Mouse (Mus musculus) c-Kit-negative CD71-positive TER-119-positive erythroid progenitor cells, embryonic 14.5 days (primary cell): ENCODE measurements around the gene Zswim1.
"Not testable (repeated sequence)": the region's sequence is repeated elsewhere in the genome, so short reads cannot be mapped to it uniquely, and the experiment has no call there.

Experiments
- DNase-seq: peaks from one replicate; pipeline ENCODE4 v3.0.0-alpha.2; 2013; ENCODE audit warnings: low read depth, low spot score

Gene Zswim1

DNA sequence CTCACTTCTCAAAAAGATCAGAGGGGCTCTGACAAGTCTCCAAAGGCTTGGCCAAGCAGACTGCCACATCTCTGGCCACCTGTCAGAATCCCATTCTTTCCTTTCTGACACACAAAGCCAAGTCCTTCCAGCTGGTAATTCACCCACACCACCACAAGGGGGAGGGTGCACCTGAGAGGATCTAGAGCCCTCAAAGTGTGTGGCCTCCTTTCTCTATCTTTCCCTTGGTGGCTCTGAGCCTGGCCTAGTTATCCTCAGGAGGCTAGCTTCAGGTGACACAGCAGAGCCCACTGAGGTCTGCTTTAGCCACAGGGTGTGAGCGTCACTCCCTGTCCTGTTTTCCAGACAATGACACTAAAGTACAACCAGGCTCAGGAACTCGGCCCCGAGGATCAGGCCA is 29.2 kb upstream of the Zswim1 start:
- no peak for DNase-seq

DNA sequence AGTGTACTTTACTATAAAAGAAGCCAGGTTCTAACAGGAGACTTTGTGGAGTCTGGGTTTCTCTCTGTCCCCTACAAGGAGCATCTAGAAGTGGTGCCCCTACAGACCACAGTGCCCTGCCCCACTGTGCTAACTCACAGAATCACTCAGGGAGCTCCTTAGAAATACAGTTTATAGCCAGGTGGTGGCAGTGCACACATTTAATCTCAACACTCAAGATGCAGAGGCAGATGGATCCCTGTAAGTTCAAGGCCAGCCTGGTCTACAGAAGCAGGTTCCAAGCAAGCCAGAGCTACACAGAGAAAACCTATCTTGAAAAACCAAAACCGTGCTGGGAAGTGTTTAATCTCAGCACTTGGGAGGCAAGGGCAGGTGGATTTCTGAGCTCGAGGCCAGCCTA is 28.7 kb upstream of the Zswim1 start:
- no peak for DNase-seq

DNA sequence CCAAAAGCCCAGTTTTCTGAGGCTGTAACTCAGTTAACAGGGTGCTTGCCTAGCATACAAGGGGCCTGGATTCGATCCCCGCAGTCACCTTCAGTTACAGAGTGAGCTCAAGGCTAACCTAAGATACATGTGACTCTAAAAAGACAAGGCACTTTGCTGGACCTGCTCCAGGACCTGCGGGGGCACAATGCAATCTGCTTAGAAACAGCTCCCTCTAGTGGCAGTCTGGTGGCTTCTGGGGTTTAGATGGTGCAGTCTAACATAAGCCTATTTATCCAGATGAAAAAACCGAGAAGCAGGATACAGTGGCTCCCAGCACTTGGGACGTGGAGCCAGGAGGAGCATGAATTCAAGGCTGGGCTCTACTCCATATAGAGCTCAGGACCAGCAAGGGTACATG is 28.2 kb upstream of the Zswim1 start:
- peak; percentile 77 for DNase-seq

DNA sequence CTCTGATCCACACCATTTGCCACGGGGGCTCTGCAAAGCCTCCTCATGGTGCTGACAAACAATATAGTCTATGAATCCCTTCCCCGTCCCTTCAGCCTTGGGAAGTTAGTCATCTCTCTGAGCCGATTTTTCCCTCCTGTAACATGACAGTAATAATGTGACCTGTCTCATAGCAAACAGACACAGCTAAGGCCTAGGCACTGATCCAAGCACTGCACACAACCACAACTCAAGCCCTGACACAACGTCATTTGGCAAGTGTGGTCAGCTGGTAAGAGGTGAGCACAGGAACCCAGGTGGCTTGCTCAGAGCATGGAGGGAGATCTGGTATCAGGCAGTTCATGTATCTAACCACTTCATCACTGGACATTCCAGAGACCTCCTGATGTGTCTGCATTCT is 26.6 kb upstream of the Zswim1 start:
- DNase-seq, result no peak

DNA sequence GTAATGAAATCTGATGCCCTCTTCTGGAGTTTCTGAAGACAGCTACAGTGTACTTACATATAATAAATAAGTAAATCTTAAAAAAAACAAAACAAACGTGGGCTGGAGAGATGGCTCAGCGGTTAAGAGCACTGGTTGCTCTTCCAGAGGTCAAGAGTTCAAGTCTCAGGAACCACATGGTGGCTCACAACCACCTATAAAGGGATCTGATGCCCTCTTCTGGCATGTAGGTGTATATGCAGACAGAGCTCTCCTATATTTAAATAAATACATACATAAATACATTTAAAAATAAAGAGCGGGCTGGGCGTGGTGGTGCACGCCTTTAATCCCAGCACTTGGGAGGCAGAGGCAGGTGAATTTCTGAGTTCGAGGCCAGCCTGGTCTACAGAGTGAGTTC is 23.9 kb upstream of the Zswim1 start:
- not testable (repeated sequence) for DNase-seq

DNA sequence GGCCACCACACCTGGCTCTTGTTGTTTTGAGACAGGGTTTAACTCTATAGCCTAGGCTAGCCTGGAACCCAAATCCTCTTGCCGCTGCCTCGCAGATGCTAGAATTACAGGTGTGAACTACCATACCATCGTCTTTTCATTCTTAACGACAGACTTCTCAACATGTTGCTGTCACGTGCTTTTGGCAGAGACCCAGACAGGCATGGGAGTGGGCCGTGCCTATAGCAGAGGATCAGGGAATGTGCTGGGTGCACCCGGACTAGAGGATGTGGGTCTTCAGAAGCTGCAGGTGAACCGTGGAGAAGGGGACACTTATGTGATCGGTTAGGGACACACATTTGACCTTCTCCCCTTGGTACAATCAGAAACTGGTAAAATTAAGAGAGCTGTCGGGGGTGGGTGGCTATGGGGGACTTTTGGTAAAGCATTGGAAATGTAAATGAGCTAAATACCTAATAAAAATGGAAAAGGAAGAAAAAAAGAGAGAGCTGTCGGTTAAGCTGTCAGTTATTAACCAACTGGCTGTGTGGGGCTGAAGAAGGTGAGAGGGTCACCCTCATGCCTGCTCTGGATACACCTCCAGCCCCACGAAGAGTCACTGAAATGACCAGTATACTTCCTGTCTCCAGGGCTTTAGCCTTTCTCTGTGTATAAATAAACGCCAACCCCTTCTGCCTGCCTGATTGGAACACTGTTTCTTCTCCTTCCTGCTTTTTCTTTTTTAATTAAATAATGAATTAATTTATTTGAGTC is 22.1 kb upstream of the Zswim1 start:
- no peak for DNase-seq

DNA sequence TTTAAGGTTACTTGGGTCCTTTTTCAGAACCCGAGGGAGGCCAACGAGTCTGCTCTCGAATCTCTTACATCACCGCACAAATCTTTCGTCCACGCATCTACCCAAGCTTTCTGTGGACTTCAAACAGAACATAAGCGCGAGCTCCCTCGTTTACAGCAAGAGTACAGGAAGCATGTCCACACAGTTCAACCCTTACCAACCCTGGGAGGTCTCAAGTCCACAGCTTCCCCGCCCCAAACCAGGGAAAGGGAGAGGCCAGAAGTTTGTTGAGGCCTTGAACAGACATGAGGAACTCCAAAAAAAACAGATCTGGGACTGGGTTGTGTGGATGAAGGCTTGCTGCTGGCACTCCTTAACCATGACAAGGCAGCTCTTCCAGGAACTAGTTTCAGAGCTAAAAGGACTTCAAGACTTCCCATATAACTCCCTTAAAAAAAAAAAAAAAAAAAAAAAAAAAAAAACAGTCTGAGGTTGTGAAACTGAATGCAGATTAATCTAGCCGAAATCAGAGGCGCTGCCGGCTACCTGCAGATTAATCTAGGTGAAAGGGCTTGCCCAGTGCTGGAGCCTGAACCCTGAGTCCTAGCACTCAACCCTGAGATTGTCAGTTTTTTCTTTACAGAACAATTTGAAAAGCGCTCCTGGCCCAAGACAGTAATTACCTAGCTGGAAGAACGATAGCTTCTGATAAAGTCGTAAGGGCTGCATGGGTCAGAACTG is 19.1 kb upstream of the Zswim1 start:
- no peak for DNase-seq

DNA sequence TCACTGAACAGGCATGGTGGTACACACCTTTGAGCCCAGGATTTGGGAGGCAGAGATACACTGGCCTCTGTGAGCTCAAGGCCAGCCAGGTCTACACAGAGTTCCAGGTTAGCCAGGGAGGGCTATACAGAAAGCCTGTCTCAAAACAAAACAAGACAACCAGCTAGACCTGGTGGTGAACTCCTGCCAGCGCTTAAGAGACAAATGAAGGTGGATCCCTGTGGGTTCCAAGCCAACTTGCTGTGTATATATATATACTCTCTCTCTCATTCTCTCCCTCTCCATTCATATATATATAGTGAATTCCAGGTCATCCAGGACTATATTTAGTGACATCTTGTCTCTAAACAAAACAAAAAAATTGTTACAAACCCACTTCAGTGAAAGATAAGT is 18.6 kb upstream of the Zswim1 start:
- no peak for DNase-seq

DNA sequence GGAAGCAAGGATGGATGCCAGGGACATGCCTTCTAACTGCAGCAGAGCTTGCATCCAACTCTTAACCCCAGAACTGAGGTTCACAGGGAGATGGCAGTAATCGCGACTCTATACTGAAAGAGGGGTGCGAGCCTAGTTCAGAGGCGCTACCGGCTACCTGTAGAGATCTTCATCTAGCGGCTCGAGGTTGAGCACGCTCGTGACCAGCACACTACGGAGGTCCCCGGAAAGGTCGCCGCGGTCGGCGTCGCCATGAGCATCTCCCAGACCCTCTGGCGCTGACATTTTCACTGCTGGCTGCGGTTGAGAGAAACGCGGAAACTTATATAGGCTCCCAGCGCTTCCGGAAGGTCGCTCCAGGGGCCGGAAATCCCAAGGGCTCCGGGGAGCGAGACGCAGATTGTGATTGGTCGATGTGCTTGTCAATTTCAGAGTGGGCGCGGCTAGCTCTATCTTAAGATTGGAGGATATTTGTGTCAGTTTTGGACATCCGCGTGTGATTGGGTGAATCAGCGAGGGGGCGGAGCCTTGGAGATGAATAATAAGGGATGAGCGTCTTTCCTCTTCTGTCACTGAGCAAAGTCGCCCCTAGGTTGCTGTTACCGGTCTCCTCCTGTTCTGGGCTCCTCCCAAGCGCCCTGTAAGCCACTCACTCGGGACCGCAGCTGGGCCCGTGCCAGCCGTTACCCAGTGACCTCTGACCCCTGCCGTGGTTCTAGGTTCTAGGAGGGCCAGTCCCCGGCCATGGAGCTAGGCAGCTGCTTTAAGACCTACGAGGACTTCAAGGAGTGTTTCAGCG is 17.8 kb upstream of the Zswim1 start, which contains the start of the genes Acot8 and Zswim3:
Gene Acot8, minus strand, starts transcription at position 350 of the 799 bp plus-strand sequence.
Gene Zswim3, plus strand, starts transcription at position 566 of the 799 bp plus-strand sequence.
- DNase-seq, result peak; percentile 100

DNA sequence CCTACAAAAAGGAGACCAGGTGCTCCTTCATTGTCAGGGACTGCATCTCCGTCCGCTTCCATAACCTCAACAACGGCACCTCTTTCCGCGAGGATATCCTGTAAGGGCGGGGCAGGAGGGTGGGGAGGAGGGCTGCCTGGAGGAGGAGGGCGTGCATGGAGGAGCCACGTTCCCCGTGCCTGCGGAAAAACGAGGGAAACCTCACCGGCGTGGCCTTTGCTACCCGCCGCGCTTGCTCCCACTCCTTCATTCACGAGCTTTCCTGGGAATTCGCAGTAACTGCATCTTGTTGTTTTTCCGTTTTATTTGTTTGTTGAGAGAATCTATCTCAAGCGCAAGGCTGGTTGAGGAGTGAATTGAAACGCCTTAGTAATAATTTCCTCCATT is 17.2 kb upstream of the Zswim1 start:
- no peak for DNase-seq

DNA sequence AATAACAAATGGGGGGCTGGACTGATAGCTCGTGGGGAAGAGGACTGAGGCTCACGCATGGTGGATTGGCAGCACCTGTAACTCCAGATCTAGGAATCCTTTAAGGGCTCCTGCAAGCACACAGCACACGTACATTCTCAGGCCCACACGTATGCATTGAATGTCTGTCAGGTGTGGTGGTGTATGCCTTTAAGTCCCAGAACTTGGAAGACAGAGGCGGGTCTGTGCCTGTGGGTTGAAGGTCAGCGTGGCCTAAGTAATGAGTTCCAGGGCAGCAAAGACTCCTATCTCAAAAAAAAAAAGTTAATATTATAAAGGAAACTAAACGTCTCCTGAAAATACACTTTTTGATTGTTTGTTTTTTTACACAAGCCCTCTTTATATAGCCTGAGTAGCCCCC is 15.9 kb upstream of the Zswim1 start:
- DNase-seq, result no peak

DNA sequence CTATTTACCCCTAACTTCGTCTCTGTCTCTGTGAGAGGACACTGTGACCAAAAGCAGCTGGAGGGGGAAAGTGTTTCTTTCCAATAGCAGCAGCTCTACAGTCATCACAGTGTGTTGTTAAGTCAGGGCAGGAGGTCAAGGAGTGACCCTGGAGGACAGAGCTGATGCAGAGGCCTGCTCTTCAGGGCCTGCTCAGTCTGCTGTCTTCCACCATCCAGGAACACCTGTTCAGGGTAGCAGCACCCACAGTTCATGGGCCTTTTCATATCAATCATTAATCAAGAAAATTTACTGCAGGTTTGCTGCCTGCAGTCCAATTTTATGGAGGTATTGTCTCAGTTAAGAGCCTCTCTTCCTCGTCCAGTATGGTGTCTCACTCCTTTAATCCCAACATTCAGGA is 8.9 kb upstream of the Zswim1 start:
- DNase-seq, result no peak

DNA sequence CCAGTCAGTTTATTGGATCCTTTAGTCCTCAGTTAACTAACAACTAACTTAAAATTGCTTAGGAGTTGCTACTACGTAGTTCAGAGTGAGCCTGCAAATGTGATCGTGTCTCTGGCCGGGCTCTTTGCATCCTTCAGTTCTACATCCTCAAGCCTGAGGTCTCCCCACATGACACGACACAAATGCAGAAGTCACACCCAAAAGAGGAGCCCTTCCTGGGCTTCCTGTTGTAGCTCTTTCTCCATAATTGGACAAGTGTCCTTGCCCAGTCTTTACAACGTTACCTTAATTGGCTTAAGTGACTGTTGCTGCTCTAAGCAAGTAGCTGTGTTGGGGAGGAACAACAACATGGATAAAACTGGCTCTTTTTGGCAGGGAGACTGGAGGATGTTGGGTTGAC is 7.1 kb upstream of the Zswim1 start:
- no peak for DNase-seq

DNA sequence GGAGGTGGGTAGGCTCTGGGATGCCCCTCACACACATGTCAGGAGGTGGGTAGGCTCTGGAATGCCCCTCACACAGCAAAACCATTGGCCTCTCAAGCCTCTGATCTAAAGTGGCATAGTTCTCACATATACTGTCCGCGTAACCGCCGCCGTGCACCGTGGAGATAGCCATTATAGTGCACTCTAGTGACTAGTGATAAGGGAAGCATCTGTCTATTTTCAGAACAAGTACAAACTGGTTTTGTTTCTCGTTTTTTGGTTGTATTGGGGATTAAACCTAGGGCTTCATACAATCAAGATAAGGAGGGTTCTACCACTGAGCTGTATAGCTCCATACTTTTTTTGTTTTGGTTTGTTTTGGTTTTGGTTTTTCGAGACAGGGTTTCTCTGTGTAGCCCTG is 6.7 kb upstream of the Zswim1 start:
- no peak for DNase-seq

DNA sequence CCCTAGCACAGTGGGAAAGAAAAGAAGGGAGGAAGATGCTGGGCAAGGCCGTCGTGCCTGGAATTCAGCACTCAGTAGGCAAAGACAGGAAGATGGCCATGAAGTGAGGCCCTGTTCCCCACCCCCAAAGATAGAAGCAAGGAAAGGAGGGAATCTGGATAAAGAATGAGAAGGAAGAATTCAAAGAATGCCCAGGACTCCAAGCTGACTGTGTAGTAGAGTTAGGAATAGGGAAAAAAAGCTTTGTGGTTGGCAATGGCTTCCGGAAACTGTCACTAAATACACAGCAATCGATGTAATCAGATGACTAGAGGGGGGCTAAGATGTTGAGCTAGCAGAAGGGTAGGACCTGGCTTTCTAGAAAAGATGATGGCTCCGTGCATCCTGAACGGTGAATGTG is 5.3 kb upstream of the Zswim1 start:
- DNase-seq, result no peak

DNA sequence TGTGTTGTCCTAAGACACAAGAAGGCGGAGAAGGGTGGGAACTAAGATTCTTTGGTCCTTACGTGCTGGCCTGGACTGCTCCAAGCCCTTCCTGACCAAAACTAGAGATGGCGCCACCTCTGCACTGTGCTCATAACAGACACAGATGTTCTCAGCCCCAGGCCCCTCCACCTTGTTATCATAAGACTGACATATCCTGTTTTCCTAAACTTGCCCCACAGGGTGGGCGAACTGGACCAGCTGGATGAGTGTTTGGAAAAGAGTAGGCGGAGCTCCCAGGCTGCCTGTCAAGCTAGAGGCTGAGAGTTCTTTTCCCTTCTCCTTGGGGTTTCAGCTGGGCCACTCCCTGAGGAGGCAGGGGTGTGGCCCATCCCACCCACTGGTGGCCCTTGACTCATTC is 4.8 kb upstream of the Zswim1 start:
- DNase-seq, result no peak

DNA sequence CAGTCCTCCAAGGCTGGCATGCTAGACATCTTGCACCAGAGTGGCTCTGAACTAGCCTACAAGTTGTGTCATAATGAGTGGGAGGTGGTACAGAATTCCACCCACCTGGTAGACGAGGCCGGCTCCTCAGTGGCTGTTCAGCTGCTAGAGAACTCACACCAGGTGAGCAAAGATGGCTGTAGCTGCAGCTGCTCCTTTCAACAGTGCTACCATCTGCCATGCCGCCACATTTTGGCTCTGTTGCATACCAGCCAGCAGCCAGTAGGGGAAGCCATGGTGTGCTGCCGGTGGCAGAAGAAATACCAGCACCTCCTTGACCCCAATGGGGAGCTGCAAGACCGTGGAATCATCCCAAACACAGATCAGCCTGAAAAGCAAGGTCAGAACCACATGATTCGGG is 1.4 kb upstream of the Zswim1 start:
- DNase-seq, result no peak

DNA sequence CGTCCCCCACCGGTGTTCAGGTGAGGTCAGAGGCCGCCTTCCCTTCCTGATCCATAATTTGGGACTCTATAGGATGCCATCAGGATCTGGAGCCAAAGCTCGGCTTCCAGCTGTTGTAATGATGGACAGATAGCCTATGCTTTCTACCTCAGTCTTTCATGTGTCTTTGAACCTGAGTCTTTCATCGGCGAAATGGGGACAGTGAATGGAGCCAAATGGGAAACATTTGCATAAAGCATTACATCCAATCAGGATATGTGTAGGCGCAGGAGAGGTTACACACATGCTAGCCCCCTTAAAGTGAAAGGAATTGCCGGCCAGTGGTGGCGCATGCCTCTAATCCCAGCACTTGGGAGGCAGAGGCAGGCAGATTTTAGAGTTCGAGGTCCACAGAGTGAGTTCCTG is 697 bp downstream of the Zswim1 start:
- DNase-seq, result no peak

DNA sequence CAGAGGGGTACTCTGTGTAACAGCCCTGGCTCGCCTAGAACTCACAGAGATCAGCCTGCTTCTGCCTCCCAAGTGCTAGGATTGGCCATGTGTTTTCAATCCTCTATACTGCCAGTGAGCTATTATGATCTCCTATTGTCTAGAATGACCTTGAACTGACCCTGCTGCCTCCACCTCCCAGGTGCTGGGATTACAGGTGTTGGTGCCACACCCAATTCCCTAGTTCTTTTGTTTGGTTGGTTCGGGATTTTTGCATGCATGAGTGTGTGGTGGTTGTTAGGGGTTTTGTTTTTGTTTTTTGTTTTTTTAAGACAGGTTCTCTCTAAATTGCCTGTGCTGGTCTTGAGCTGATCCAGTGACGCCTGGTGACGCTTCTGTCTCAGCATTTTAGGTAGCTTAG is 1.5 kb downstream of the Zswim1 start:
- no peak for DNase-seq

DNA sequence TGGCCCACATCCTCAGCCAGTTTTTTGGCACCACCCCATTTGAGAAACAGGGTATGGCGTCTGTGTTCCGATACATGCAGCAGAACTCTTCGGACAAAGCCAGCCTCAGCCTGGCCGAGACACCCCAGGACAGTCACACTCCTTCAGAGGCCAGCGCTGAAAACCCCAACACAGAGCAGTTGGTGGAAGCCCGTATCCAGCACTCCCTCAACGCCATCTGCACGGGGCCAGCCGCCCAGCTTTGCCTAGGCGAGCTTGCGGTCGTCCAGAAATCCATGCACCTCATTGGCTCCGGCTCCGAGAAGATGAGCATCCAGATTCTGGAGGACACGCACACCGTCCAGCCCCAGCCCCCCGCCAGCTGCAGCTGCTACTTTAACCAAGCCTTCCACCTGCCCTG is 3.0 kb downstream of the Zswim1 start:
- no peak for DNase-seq

DNA sequence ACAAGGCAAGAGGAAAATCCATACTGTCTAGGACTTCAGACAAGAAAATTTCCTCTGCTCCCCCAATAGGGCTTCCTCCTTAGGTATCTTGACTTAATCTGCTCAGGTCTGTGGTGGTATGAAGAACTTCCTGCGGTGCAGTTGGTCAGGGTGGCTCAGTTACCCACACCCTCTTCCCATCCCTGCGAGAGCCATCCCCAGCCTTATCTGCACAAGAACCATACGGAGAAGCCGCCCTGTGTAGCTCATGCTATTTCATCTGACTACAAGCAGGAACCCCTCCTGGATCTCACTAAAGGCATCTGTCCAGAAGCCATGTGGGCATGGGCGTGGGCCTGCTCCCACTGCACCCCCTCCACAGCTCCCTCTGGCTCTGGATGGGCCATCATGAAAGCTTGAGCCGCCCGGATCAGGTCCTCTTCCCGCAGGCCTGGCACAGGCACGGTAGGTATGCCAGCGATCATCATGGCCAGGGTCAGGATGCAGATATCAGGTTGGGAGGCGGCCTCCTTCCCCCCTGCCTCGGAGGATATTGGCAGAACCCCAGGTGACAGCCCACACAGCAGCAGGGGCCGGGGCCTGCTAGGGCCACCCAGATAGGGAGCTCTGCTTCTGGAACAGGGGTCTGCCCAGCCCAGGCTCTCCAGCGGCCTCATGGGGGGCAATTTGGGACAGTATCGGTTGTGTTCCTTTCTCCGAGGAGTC is 4.8 kb downstream of the Zswim1 start:
- DNase-seq, result no peak

DNA sequence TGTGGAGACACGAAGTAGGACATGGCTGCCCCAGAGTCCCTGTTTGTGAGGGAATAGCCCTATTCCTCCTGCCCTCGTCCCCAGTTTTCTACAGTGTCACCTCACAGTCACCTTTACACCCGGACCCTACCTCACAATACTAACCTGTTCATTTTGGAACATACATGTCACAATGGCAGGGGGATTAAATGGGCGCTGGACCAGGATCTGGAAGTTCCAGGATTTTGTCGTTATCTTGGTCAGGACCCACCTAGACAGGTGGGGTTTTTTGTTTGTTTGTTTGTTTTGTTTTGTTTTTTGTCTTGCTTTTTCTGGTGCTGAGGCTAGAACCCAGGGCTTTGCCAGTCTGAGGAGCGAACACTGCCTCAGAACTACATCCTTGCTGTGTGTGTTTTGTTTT is 6.0 kb downstream of the Zswim1 start, which contains the start of gene Spata25:
Gene Spata25, minus strand, starts transcription at position 101 of the 400 bp plus-strand sequence.
- no peak for DNase-seq
